Mouse (Mus musculus) hindbrain, embryonic 13.5 days (tissue): Measurements from ENCODE around the gene Ifne. TPM values are rescaled to one million over a fixed set of nuclear protein-coding genes. Genes with fewer than 3 reads are reported as not detected.
A peak's percentile ranks its signal among the peaks of the same experiment; 100 is the strongest.

Source experiments
- ATAC-seq: fragments of 200-750 bp; cut with Nextera tagmentation; 2 replicates; pipeline ENCODE4 v1.8.0; 2017; ENCODE audit warnings: moderate TSS enrichment; ENCODE audit not compliant: low FRiP score
- H3K27ac ChIP-seq: fragments of 300-500 bp; sonication (generic); 2 replicates; pipeline ENCODE4 v1.5.1; 2015; ENCODE audit warnings: inconsistent platforms, mild to moderate bottlenecking, moderate library complexity
- H3K27me3 ChIP-seq: fragments of 300-500 bp; sonication (generic); 2 replicates; pipeline ENCODE4 v1.6.1; 2015; ENCODE audit warnings: mild to moderate bottlenecking, inconsistent platforms
- H3K36me3 ChIP-seq: fragments of 300-500 bp; sonication (generic); 2 replicates; pipeline ENCODE4 v1.6.1; 2015; ENCODE audit warnings: mild to moderate bottlenecking, inconsistent platforms
- H3K4me1 ChIP-seq: fragments of 300-500 bp; sonication (generic); replicated peaks from 2 replicates; pipeline ENCODE4 v1.6.1; 2015; ENCODE audit warnings: inconsistent platforms
- H3K4me2 ChIP-seq: fragments of 300-500 bp; sonication (generic); 2 replicates; pipeline ENCODE4 v1.6.1; 2015; ENCODE audit warnings: inconsistent platforms, mild to moderate bottlenecking, moderate library complexity
- H3K4me3 ChIP-seq: fragments of 300-500 bp; sonication (generic); 2 replicates; pipeline ENCODE4 v1.5.1; 2015; ENCODE audit warnings: mild to moderate bottlenecking, inconsistent platforms
- H3K9ac ChIP-seq: fragments of 300-500 bp; sonication (generic); 2 replicates; pipeline ENCODE4 v1.6.1; 2015; ENCODE audit warnings: mild to moderate bottlenecking, inconsistent platforms
- H3K9me3 ChIP-seq: fragments of 300-500 bp; sonication (generic); 2 replicates; pipeline ENCODE4 v1.6.1; 2016; ENCODE audit warnings: inconsistent platforms
- WGBS: fragments of 180-500 bp; shearing (Covaris S2); methylation state at CpG from one replicate; pipeline ENCODE4 v1.1.7; 2015; 5-methylcytosine and 5-hydroxymethylcytosine counted together
- polyA plus RNA-seq: library from polyadenylated mRNA; unstranded; fragments of >200 nt; fragmentation: Nextera tagmentation; extraction: Ambion mirVana; gene quantifications from 2 replicates; pipeline ENCODE4 v1.2.1, GENCODE M21; 2015

Gene Ifne
- polyA plus RNA-seq, 1 experiment from 2014 or later: not detected

DNA sequence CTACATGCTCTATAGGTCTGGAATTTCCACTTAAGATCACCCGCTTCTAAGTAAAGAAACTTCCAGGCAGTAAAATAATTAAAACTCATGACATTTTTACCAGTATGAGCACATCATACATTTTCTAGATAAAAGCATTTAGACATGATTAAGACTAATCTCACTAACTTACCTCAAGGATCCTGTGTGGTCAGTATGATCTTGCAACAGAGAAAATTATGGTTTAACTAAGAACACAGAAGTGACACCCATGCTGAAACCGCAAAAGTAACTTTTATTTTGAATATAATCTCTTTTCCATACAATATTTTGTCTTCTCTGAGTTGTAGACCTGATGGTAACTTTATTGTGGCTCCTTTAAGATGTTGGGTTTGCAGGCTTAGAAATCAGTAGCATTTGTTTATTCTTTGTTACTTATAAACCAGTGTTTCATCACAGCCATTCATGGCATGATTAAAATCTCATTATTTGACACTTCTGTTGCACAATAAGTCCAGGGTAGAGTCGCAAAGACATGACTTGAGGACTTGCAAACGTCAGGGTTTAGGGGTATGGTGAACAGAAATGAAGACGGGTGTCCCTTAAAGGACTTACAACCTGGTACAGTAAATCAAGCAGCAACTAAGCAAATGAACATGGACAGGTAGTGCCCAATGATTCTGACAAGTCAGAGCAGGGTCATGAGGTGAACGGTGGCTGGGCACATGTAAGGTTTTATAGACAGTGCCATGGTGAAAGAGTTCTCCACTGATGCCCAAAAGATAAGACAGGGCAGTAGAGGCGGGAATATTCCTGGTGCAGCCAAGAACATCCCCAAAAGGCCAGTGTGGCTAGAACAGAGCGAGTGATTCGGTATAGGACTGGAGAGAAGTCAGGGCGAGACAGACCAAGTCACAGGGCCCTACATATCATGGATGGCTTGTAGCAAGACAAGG is 29.9 kb upstream of the Ifne start:
- Histone ChIP-seq H3K27ac (no peak overlapping the region), H3K9me3 (no peaks in the 10 kb centered on the region), H3K36me3 (no peaks in the 10 kb centered on the region), H3K4me3 (no peak overlapping the region), H3K4me1 (no peaks in the 10 kb centered on the region), H3K9ac (no peak overlapping the region), H3K27me3 (no peaks in the 10 kb centered on the region), H3K4me2 (no peak overlapping the region)
- no peak for ATAC-seq
- 92% methylated on average over 10 of the region's 10 CpGs for WGBS

DNA sequence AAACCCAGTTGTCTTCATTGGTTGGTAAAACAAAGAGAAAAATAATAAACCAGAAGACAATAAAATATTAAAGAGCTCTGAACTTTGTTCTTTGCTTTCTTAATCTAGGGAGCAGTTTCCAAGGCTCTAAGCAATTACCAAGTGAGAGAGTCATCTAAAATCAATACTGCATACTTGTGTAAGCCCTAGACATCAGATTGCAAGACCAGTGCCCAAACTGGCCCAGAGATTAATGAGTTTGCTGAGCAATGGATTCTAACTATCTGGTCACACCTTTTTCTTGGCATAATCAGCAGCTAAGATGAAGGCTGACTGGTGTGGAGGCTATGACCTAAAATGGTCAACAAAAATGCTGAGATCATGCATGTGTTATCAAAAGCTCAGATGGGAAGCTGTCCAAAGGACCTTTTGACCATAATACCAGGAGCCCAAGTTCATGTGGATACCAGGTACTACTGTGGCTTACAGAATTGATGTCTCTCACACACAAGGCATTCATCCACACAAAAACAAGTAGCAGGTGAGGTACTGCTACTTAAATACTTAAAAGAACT is 13.3 kb upstream of the Ifne start:
- ATAC-seq: no peak
- Histone ChIP-seq H3K4me2 (no peak overlapping the region), H3K36me3 (no peaks in the 10 kb centered on the region), H3K27me3 (no peaks in the 10 kb centered on the region), H3K4me1 (no peaks in the 10 kb centered on the region), H3K9me3 (no peaks in the 10 kb centered on the region), H3K4me3 (no peak overlapping the region), H3K27ac (no peak overlapping the region), H3K9ac (no peak overlapping the region)

DNA sequence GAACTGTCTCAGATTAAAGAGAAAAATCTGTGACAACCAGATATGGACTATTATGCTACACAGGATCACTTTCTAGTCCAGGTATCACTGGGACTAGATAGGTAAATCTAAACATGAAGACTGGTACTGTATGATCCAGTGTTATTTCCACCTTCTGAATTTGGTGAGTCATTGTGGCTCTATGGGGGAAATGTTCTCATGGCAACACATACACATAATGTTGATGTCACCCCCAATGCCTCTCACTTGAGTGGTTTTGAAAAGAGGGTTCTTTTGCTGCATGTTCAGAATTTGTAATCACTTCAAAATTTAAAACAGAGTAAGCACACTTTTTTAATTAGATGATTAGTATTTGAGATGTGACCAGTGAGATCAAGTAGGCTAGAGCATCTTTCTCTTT is 8.2 kb upstream of the Ifne start:
- ATAC-seq: no peak

DNA sequence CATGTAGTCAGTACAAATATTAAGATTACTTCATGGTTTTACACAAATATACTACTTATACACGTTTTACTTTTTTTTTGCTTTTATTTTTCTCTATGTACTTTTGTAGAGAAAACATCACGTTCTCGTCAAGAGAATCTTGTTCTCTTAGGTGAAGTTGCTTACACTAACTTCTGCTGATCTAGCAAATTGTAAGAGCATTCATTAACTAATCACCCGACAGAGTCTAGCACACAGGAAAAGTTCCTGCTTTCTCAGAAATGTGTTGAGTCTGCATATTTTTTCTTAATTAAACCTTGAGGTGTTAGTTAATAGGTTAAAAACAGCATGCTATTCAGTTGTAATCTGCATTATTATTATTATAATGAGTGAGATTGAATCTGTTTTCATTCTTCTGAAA is 1.2 kb downstream of the Ifne start:
- Histone ChIP-seq H3K4me2 (no peak overlapping the region), H3K4me3 (no peak overlapping the region), H3K36me3 (no peaks in the 10 kb centered on the region), H3K4me1 (no peaks in the 10 kb centered on the region), H3K27me3 (no peaks in the 10 kb centered on the region), H3K9me3 (no peaks in the 10 kb centered on the region), H3K9ac (no peak overlapping the region), H3K27ac (no peak overlapping the region)
- ATAC-seq: no peak
- WGBS: 80% methylated on average over 4 of the region's 4 CpGs

More for the DNA sequence above, 8.2 kb upstream of the Ifne start:
- no peak overlapping the region for H3K4me2 ChIP-seq
- H3K4me1 ChIP-seq: no peaks in the 10 kb centered on the region
- no peak overlapping the region for H3K27ac ChIP-seq
- no peak overlapping the region for H3K9ac ChIP-seq
- no peaks in the 10 kb centered on the region for H3K9me3 ChIP-seq
- no peak overlapping the region for H3K4me3 ChIP-seq
- no peaks in the 10 kb centered on the region for H3K36me3 ChIP-seq
- H3K27me3 ChIP-seq: no peaks in the 10 kb centered on the region

DNA sequence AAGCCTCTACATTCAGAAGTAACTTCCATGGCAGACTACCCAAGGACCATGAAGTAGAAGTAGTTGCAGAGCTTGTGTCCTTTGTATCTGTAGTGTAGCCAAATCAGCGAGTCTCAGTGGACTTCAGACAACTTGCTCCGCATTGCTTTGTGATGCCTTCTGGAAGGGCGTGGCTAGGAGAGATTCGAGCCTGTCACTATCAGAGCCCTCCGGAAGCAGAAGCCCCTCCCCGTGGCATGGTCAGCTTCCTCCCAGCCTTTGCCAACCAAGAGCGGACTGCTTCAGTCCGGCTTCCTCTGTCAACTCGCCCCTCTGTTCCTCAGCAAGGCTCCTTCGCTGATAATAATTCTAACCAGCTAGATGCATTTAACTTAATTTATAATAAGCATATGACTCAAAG is 1.8 kb downstream of the Ifne start:
- Histone ChIP-seq H3K4me2 (no peak overlapping the region), H3K9ac (no peak overlapping the region), H3K4me3 (no peak overlapping the region), H3K27me3 (no peaks in the 10 kb centered on the region), H3K36me3 (no peaks in the 10 kb centered on the region), H3K27ac (no peak overlapping the region), H3K4me1 (no peaks in the 10 kb centered on the region), H3K9me3 (no peaks in the 10 kb centered on the region)
- 52% methylated on average over 10 of the region's 10 CpGs for WGBS
- ATAC-seq: no peak

DNA sequence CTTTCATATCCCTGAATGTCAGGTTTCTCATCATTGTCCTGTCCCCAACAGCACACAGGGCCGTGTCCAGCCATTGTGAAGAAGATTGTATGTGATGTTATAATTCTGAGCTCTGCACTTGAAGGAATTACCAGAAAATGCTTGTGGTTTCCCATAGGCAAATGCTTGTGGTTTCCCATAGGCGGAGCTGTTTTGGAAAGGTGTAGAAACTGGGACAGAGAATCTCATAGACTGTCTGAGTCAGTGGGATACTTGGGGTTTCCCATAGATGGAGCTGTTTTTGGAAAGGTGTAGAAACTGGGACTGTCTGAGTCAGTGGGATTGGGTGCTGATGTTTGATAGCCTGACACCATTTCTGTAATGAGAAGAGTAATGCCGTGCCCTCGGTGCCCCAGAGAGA is 3.5 kb downstream of the Ifne start:
- Histone ChIP-seq H3K27me3 (0 out of 2 replicates have a peak, but pooled peaks cover 7% of the 10 kb centered on the region), H3K4me3 (no peak overlapping the region), H3K36me3 (no peaks in the 10 kb centered on the region), H3K4me1 (no peaks in the 10 kb centered on the region), H3K27ac (no peak overlapping the region), H3K9ac (no peak overlapping the region), H3K4me2 (no peak overlapping the region), H3K9me3 (no peaks in the 10 kb centered on the region)
- ATAC-seq: no peak
- WGBS: 92% methylated on average over 4 of the region's 4 CpGs

DNA sequence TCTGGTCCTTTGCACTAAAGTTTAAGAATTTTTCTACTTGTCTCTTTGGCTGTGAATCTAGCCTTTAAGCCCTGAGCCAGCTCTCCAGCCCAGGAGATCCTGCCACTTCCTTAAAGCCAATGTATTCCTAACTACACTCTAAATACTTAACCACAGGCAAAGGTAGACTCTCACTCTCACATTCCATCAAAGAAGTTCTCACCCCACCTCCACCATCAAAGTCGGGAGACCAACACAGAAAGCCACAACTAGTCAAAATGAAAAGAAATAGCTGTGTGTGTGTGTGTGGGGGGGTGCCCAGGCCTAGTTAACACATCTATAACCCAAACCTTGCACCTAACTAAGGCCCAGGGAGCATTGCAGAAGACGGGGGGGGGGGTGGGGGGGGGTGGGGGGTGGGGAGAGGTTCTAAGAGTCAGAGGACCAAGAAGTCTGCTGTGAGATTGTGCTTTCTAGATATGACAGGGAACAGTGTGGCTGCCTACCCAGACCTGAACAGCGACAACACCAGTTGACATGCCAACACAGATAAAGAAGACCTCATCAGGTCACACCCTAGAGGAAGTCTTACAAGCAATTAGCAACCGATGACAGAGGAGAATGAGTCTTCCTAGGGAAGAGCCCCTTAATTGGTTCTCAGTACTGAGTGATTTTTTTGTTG is 4.4 kb downstream of the Ifne start:
- Histone ChIP-seq H3K36me3 (no peaks in the 10 kb centered on the region), H3K9ac (no peak overlapping the region), H3K4me2 (no peak overlapping the region), H3K4me3 (no peak overlapping the region), H3K9me3 (no peaks in the 10 kb centered on the region), H3K27ac (no peak overlapping the region), H3K27me3 (0 out of 2 replicates have a peak, but pooled peaks cover 11% of the 10 kb centered on the region), H3K4me1 (no peaks in the 10 kb centered on the region)
- 93% methylated on average over 3 of the region's 4 CpGs for WGBS
- no peak for ATAC-seq

DNA sequence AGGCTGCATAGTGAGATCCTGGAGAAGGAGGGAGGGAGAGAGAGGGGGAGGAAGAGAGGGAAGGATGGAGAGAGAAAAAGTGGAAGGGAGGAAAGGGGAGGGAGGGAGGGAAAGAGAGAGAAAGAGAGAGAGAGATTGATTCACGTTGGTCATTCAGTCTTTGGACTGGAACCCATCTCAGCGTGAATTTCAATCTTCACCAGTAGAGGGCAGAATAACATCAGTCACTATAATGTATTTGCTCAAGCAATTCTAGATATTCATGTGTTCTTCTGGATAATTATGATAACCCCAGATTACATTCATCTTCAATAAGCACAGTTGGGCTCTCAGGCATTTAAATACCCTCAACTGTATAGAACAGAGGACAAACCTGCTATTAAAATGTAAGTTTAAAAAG is 7.3 kb downstream of the Ifne start:
- H3K9ac ChIP-seq: no peak overlapping the region
- H3K4me3 ChIP-seq: no peak overlapping the region
- H3K27ac ChIP-seq: no peak overlapping the region
- H3K4me1 ChIP-seq: peaks cover 10% of the 10 kb centered on the region
- WGBS: 2% methylated on average over 2 of the region's 2 CpGs
- no peaks in the 10 kb centered on the region for H3K9me3 ChIP-seq
- H3K4me2 ChIP-seq: no peak overlapping the region
- H3K27me3 ChIP-seq: 0 out of 2 replicates have a peak, but pooled peaks cover 16% of the 10 kb centered on the region
- no peaks in the 10 kb centered on the region for H3K36me3 ChIP-seq
- ATAC-seq: no peak

DNA sequence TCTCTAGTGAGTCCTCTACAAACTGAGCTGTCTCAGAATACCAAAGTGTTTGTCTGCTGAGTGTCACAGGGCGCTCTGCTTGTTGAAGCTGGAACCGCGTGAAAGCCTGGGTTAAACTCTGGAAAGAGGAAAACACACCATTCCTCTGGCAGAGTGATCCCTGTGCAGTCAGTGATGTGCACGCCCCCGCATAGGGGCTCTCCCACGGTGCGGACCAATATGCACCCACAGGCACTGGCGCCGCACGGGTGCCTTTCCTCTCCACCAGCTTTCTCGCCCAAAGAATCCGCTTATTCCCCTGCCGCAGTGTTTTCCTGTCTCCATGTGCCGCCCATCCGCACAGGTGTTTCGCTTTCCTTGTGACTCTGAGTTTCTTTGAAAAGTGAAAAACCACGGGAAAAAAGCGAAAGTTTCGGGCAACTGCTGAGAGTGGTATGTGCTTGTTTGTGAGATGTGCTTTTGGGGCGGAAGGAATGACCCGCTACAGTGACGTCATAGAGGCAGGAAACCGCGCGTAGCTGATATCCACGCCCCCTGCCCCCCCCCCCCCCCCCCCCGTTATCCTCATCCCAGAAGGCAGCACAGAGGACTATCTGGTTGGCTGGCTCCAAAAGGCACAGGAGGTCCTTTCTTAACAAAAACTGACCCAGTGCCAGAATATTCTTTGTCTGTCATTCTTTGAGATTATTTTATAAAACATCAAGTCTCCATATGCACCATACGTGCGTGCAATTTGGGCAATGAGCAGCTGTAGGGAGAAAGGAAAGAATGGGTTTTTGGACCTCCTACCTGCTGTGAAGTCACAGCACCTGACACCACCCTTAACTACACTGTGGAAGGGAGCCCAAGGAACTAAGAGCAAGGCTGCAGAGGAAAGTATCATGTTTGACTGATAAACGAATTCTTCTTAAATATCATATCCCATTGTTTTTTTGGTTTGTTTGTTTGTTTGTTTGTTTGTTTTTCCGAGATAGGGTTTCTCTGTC is 11.8 kb downstream of the Ifne start:
- H3K27ac ChIP-seq: no peak overlapping the region
- WGBS: 8% methylated on average over 31 of the region's 31 CpGs
- H3K36me3 ChIP-seq: no peaks in the 10 kb centered on the region
- H3K9ac ChIP-seq: peak overlapping the region; percentile 68
- peaks cover 27% of the 10 kb centered on the region for H3K27me3 ChIP-seq
- peak overlapping the region; percentile 93 for H3K4me2 ChIP-seq
- peaks cover 14% of the 10 kb centered on the region for H3K4me1 ChIP-seq
- peak overlapping the region; percentile 53 for H3K4me3 ChIP-seq
- H3K9me3 ChIP-seq: no peaks in the 10 kb centered on the region
- peak; percentile 81 for ATAC-seq

DNA sequence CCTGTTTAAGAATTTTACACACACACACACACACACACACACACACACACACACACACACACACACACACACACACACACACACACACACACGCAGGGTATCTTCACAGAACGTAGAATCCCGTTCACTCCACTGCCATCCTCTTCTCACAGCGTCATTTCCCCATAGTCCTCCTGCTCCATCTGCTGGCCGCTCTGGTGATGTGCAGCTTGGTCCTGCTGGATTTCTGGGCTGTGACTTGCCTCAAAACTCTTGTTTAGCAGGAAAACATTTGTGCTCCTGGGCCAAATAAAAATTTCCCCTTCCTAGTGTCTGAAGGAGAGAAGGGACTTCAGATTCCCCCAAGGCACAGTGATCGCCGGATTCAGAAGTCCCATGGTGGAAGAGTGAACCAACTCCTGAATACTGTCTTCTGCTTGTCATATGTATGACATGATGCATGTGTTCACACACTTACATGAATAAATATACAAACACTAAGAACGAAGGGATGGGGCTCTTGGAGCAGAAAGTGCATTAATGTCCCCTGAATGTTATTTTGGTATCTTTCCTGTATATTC is 12.6 kb downstream of the Ifne start:
- H3K9ac ChIP-seq: 0 out of 2 replicates have a peak overlapping the region, but pooled peaks have one; percentile 68
- H3K27me3 ChIP-seq: peaks cover 33% of the 10 kb centered on the region
- no peaks in the 10 kb centered on the region for H3K9me3 ChIP-seq
- WGBS: 1% methylated on average over 8 of the region's 8 CpGs
- peak; percentile 70 for ATAC-seq
- peak overlapping the region; percentile 53 for H3K4me3 ChIP-seq
- H3K4me1 ChIP-seq: peaks cover 17% of the 10 kb centered on the region
- H3K36me3 ChIP-seq: no peaks in the 10 kb centered on the region
- no peak overlapping the region for H3K27ac ChIP-seq
- H3K4me2 ChIP-seq: peak overlapping the region; percentile 93

DNA sequence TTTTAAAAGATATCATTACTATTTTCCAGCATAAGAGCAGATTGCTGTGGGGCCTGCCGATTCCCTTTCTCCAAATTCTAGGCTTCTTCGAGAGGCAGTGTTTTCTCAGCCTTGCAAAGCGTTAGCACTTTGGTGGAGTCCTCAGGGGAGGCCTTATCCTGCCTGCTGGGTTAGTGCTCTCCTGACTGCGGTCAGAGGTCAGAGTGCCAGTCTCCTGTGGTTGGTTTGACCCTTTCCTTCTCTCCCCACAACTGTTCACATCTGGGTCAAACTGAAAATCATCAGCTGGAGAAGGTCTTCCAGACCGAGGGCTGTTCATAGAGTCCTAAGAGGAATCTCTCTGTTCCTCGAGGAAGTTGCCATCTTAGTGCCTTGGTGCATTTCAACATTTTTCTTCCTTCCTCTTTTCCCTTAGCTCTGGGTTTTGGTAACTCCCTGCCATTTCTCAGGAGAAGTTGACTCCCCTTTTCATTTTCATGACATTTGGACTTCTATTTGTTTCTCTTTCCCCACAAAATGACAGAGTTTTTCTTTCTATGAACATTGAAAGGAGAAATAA is 14.9 kb downstream of the Ifne start:
- Histone ChIP-seq H3K9me3 (no peaks in the 10 kb centered on the region), H3K9ac (no peak overlapping the region), H3K4me3 (no peak overlapping the region), H3K36me3 (no peaks in the 10 kb centered on the region), H3K27me3 (peaks cover 23% of the 10 kb centered on the region), H3K4me1 (peaks cover 17% of the 10 kb centered on the region), H3K27ac (no peak overlapping the region), H3K4me2 (no peak overlapping the region)
- no peak for ATAC-seq
- WGBS: 54% methylated on average over 6 of the region's 6 CpGs
